Mouse (Mus musculus) kidney, postnatal 4 days (tissue): ENCODE results near the gene Uba3.

Source experiments
- DNase-seq, 2 experiments: peaks; one replicate each; pipeline ENCODE4 v3.0.0; 2021; ENCODE audit warnings: mixed read lengths in 2 of 2

The Uba3 gene

GRCm38 (mm10) chr6:97210191-97210961, 4.9 kb upstream of the Uba3 start, which contains the start of gene Arl6ip5:
Arl6ip5 (plus strand) TSS chr6:97210689.
- DNase-seq, result peak; percentile 89 to 93

DNA sequence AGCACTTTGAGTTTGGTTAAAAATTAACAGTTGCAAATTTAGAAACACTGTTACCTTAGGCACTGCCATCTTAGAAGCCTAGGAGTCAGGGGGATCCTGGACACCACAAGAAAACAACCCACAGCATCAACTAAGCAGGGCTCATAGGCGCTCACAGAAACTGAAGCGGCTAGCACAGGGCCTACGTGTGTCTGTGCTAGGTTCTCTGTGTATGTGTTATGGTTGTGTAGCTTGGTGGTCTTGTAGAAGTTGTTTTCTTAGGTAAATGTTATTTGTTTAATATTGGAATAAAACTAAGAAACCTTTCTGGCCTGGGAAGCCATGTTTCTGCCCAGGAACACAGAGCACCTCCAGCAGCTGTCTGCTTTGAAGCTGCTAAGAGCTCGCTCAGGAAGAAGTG, 4.3 kb upstream of the Uba3 start:
- no peak for DNase-seq

- DNase-seq, result no peak
These were observed 3.8 kb upstream of the Uba3 start for GRCm38 (mm10) chr6:97209201-97209600.

DNA sequence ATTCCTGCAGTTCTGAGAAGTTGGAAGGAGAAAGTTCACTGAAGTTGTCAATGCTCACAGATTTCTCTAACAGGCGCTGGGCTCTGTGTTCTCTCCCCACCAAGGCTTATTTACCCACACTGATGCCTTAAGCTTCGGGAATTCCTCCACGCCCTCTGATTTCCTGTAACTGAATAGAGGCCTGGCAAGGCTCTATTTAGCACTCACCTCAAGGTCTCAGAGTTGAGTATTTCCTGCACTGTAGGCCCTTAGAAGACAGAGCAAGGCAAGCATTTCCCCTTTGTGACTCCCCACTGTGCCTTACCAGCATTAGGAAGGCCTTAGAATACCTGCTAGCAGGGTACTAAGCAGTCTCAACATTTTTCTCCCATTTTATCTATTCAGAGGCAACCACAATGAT, 3.0 kb upstream of the Uba3 start:
- no peak for DNase-seq

DNA sequence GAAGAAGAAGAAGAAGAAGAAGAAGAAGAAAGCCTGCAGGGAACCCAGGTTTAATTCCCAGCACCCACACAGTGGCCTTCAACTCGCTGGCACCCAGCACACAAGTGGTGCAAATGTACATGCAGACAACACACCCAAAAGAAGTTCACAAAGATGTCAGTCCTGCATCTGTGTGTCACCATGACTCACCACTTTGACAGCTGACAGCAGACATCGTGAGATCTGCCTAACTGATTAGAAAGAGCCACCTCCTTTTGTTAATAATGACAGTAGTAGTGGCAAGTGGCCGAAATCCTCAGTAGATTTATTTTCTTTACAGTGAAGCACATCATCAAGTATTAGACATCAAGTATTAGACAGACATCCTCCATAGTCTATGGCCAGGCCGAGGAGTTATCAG, 1.6 kb upstream of the Uba3 start:
- DNase-seq, result no peak

GRCm38 (mm10) chr6:97204952-97205351, 495 bp downstream of the Uba3 start:
- peak; percentile 43 to 60 for DNase-seq

- DNase-seq, result no peak
These were observed 1.1 kb downstream of the Uba3 start for GRCm38 (mm10) chr6:97204252-97204869.

DNA sequence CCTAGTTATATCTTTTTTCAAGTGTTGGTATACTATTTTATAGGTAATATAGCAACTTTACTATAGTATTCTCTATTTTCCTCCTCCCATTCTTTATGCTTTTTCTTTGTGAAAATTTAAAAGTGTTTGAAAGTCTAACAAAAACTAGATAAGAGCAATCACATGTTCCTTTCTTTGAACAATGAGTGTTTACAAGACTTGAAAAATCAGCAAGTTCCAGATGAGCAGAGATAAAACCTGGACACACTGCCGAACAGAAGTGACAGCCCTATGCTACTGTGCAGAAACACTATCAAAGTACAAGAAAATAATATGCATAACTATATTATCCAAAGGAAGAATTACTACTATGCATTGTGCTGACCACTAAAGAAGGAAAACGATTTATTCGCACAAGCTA, 3.0 kb downstream of the Uba3 start:
- DNase-seq, result no peak

DNA sequence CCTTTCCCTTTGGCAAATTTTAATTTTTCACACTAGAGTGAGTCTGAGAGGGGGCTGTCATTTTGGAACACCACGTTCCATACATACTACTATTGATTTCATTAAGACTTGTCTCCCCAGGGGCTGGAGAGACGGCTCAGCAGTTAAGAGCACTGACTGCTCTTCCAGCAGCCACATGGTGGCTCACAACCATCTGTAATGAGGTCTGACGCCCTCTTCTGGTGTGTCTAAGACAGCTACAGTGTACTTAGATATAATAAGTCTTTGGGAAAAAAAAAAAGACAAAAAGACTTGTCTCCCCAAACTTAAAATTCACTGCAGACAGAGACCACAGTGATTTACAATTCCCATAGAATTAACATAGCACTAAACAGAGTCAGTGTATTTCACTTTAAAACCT, 5.0 kb downstream of the Uba3 start:
- DNase-seq, result no peak

- no peak for DNase-seq
These were observed 26.0 kb downstream of the Uba3 start for GRCm38 (mm10) chr6:97179367-97179828.

GRCm38 (mm10) chr6:97178491-97179366, 26.7 kb downstream of the Uba3 start, which contains the start of gene Tmf1:
Tmf1 (minus strand) TSS chr6:97179122.
- peak; percentile 97 to 98 for DNase-seq

DNA sequence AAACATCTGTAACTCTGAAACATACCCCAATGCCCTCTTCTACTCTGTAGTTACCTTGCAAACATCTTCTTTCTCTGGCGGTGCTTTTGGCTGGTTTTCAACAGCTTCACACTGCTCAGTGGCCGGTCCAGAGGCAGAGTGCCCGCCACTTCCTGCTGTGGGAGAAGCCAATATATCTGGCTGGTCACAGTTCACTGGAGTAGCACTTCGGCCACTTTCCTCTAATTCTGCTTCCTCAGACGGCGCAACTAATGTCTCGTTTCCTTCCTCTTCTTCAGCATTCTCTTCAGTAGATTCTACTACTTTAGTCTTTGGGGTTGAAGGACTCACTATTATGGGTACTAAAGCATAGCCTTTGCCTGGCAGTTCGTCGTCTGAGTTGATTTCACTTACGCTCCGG, 29.7 kb downstream of the Uba3 start:
- DNase-seq, result peak; percentile 48 to 57

GRCm38 (mm10) chr6:97150156-97150555, 55.3 kb downstream of the Uba3 start:
- no peak for DNase-seq

DNA sequence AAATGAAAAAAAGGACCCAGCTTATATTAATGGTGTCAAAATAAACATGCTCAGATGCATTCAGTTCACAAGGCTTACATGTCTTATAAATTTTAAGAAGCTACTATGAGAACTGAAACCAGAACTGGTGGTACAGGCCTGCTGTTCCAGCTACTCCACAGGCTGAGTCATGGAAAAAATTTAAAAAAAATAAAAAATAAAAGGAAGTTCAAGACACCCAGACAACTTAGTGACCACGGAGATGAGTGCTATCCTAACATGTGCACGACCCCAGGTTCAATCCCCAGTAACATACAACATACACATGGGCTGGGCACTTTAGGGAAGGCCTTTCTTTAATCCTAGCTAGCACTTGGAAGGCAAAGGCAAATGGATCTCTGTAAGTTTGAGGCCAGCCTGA, 55.7 kb downstream of the Uba3 start:
- DNase-seq, result no peak

DNA sequence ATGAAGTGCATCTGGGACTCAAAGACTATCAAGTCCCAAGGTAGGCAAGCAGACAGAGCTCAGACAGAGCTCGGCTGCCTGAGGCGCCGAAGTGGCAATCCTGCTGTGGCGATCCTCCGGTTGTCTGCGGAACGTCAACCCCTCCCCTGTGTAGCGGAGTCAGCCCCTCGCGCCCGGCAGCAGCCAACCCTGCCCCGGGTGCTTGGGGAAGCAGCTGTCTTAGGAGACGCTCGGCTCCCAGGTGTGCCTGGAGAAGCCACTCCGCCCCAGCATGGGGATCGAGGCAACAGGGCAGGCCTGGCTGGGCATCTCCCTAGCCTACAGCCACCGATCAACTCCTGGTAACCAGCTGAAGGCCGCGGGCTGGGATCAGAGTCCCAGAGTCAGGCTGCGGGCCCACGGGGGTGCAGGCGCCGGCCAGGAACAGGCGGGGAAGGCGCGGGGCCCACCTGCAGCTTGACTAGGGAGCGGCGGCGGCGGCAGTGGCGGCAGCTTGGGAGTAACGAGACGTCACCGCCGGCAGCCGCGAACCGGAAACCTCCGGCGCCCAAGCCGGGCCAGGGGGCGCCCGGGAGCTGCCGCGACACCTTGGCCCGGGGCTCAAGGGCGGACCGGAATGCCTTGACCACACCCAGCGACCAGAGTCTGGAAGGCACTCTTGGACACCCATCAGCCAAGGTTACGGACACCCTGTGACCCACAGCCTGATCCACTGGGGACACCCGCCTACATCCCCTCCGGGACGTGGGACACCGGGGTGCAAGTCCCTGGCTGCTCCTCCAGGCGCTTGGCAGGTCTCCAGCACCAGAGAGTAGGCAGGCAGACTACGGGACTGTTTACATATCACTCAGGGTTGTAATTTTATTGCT, 56.8 kb downstream of the Uba3 start, which contains the start of gene Eogt:
Gene Eogt (minus strand): TSS at position 800 of the 869 bp plus-strand sequence.
- peak; percentile 83 to 90 for DNase-seq

GRCm38 (mm10) chr6:97147755-97148382, 57.6 kb downstream of the Uba3 start:
- DNase-seq, result peak; percentile 77 to 86

- DNase-seq, result no peak
These were observed 60.3 kb downstream of the Uba3 start for GRCm38 (mm10) chr6:97145156-97145555.

- peak; percentile 63 to 76 for DNase-seq
These were observed 61.1 kb downstream of the Uba3 start for GRCm38 (mm10) chr6:97144359-97144758.

- no peak for DNase-seq
These were observed 62.8 kb downstream of the Uba3 start for GRCm38 (mm10) chr6:97142611-97143010.

DNA sequence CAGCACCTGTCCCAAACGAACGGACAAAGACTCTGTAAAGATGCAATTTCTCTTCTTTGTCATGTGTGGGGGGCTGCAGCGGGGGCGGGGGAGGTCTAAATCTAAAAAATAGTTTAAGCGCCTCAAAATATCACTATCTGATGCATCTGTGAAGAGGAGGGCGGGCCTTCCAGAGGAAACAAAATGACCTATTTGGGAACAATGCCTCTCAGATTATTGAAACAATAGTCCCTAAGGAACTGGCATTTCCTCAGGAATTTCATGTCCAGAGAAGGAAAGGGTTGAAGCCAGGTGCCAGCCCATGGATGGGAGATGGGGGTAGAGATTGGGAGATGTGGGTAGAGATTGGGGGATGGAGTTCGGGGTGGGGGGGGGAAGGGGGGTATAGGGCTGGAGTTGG, 63.6 kb downstream of the Uba3 start:
- DNase-seq, result peak in 1 of 2 experiments; percentile 15
